Mouse (Mus musculus): Measurements from ENCODE around the gene Camk1d. TPM values are rescaled to one million over a fixed set of nuclear protein-coding genes. Genes with fewer than 3 reads are reported as not detected.

The Camk1d gene
- total RNA-seq, 2 experiments from 2014 or later = 118 to 141 TPM

- no peak for DNase-seq (ENCODE audit: low spot score in 2 of 2)
Measured at GRCm38 (mm10) chr2:5712255-5712654, 2.1 kb downstream of the Camk1d start.

DNA sequence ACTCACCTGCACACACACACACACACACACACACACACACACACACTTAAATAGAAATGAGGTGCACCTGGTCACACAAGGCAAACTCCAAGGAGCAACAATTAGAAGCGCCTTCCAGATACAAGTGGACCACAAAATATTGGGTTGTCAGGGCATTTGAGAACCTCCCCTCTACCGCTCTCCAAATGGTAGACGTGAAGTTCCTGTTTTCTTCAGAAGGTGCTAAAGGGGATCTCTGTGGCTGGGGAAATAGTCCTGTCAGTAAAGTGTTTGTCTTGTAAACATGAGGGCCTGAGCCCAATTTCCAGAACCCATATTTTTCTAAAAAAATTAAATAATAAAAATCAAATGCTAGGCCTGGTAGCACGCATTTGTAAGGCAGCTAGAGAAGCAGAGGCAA is 4.4 kb downstream of the Camk1d start:
- DNase-seq (ENCODE audit: low spot score in 2 of 2) = no peak

DNA sequence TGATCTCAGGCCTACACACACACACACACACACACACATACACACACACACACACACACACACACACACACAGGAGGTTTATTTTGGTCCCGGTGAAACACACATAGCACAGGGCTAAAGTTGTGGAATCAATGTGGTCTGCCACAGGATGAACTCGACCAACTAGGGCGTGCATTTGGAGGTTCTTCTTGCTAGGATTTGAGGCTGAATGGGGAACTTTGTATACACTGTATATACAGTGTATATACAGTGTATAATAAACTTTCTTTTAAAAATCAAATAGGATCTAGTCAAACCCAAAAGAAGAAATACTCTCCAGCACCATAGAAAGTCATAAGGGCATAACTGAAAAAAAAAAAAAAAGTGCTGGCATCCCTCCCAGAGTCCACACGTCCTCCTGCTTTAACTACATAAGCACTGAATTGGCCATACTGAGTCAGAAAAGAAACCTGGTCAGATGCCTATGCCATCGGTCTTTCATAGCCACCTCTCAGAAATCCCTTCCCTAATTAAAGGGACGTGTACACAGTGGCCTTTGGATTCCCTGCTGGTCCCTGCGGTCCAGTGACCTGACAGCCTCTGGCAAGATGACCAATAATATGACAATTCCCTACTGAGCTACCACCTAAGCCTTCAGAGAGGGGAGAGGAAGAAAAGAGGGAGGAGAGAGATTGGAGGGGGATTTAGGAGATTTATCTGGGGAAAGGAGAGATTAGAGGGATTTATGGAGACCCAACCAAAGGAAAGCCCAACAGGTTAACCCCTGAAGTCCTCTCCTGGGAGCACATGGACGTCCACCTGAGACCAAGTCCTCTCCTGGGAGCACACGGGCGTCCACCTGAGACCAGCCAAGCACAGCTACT is 6.2 kb downstream of the Camk1d start:
- no peak for DNase-seq (ENCODE audit: low spot score in 2 of 2)

GRCm38 (mm10) chr2:5706618-5707017 is 7.7 kb downstream of the Camk1d start:
- DNase-seq (ENCODE audit: low spot score in 2 of 2) = no peak

- no peak for DNase-seq (ENCODE audit: low spot score in 2 of 2)
Measured at GRCm38 (mm10) chr2:5702370-5702769, 11.9 kb downstream of the Camk1d start.

DNA sequence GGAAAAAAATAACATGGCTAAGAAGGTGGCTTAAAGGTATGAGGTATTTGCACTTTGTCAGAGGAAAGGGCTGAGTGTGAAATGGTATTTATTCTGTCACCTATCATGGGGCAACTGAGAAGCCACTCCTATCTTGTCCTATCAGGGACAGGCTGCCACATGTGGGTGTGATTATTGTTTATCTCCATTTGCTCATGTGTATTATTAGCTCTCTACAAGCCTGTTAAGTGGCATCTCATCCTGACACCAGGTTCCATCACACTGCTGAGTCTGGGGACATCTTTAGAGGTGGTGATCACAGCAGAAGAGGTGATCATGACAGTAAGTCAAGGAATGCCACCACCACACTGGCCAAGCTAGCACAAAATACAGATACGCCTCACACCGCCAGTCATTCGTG is 13.4 kb downstream of the Camk1d start:
- DNase-seq (ENCODE audit: low spot score in 2 of 2) = no peak

DNA sequence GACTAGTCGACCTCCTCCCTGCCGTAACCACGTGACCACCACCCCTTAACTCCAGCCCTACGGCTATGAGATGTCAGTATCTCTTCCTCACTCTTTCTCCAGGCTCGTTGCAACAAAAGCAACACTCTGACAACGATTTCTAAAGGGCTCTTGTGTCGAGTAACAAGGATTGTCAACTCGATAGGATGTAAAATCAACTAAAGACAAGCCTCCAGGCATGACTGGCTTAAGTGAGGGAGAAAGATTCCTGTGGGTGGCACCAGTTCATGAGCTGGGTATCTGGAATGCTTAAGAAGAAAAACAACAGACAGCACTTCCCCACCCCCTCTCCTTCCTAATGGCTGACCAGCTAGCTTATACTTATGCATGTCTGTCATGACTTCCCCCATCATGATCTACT is 15.9 kb downstream of the Camk1d start:
- DNase-seq (ENCODE audit: low spot score in 2 of 2) = no peak

- DNase-seq (ENCODE audit: low spot score in 2 of 2) = no peak
Measured at GRCm38 (mm10) chr2:5694094-5694493, 20.2 kb downstream of the Camk1d start.

- DNase-seq (ENCODE audit: low spot score in 2 of 2) = no peak
Measured at GRCm38 (mm10) chr2:5691729-5692128, 22.6 kb downstream of the Camk1d start.

DNA sequence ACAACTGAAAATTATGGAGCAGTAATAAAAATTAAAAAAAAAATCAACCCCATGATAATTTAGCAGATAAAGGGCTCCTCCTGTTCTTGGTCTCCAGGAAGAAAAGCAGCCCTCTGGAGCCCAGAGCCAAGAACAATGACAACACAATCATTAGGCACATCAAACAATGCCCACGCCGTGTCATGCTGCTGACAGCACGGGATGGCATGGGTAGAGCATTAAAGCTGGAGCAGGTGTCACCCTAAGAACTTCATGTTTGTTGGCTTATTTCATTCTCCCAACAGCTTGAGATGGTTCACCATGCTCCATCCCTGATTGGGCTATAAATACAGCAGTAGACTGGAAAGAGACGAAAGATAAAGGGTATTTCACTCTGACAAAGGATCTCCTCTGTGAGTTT is 30.9 kb downstream of the Camk1d start:
- no peak for DNase-seq (ENCODE audit: low spot score in 2 of 2)

- no peak for DNase-seq (ENCODE audit: low spot score in 2 of 2)
Measured at GRCm38 (mm10) chr2:5681909-5682308, 32.4 kb downstream of the Camk1d start.

DNA sequence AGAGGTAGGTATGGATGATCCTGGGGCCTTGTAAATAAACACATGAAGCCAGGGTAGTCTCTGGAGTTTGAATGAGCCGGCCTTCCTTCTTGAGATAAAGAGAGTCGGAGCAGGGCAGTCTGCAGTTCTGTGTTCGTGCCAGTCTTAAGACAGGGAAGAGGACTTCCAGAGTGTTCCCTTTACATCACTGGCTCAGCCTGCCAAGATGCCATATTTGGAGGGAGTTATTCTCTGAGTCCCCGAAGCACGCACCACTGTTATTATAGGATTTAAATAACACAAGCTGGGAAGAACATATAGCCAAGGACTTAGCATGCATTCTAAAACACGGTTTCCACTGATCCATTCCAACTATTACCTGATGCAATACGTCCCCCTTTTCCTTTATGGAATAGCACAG is 33.0 kb downstream of the Camk1d start:
- DNase-seq (ENCODE audit: low spot score in 2 of 2) = peak in 1 of 2 experiments; percentile 16

DNA sequence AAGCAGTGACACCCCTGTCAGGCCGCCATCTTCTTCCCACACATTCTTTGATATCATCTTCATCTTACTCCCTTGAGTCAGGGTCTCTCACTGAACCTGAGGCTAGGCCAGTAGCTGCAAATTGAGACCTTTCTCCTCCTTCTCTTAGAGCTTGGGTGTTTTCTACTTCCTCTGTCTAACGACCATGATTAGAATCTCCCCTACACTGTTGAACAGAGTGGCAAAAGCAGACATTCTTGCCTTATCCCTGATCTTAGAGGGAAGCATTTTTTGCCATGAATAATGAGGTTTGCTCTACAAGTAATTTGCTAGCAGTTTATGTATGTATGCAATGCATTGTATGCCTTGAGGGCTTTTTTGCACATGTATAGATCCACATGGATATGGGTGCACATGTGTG is 35.3 kb downstream of the Camk1d start:
- no peak for DNase-seq (ENCODE audit: low spot score in 2 of 2)

DNA sequence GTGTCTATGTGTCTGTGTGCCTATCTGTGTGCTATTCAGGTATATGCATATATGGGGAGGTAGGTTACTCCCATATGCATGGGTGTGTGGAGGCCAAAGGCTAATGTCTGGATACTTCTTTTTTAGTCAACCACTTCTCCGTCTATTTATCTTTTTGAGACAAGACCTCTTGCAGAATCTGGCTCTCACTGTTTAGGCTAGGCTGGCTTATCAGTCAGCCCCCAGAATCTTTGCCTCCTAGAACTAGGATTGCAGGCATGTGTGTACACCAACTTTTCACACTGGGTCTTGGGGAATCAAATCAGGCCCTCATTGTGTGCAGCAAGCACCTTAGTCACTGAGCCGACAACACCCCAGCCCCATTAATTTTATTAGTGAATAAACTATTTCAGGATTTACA is 36.8 kb downstream of the Camk1d start:
- DNase-seq (ENCODE audit: low spot score in 2 of 2) = no peak

GRCm38 (mm10) chr2:5676786-5677185 is 37.5 kb downstream of the Camk1d start:
- DNase-seq (ENCODE audit: low spot score in 2 of 2) = no peak

DNA sequence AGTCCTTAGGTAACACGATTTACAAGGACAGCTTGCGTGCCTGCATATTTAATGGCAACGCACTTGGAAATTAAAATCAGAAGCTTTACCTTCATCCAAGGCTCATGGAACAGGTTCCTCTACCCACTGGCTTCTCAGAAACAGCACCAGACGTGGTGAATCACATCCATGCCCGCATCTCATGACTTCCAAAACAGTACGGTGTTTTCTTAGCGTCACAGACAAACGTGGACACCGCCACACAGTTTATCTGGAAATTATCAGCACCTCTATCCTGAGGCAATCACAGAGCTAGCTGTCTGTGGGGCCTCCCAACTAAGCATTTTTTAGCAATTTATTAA is 38.2 kb downstream of the Camk1d start:
- DNase-seq (ENCODE audit: low spot score in 2 of 2) = peak in 1 of 2 experiments; percentile 42

DNA sequence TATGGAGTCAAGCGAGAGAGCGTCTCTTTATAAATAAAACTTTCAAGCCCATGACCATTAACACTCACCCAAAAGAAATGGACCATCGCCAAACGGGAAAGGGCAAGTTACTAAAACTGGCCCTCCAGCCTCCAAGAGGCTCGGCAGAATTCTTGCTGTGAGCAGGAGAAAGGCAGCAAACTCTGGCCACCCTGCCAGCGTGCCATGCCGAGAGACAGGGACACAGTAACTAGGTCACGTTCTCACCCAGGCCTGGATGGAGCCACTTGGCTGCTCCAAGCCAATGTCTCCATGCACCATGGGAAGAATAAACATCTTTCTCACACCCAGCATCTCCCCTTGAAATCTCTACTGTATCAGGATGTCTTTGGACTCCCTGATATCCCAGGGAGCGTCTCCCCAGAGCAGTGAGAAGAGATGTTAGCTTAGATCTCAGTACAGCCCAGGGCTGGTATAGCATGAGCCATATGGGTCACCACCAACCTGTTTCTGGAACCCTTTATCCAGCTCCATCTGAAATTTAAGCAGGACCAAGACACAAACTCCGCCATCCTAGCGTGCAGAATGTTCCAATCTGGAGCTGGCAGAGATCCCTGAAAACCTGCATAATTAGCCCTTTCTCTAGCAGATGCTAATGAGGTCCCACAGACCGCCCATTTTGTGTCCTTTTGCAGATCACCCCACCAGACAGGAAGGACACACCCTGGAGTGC is 38.7 kb downstream of the Camk1d start:
- DNase-seq (ENCODE audit: low spot score in 2 of 2) = peak; percentile 72 to 75

DNA sequence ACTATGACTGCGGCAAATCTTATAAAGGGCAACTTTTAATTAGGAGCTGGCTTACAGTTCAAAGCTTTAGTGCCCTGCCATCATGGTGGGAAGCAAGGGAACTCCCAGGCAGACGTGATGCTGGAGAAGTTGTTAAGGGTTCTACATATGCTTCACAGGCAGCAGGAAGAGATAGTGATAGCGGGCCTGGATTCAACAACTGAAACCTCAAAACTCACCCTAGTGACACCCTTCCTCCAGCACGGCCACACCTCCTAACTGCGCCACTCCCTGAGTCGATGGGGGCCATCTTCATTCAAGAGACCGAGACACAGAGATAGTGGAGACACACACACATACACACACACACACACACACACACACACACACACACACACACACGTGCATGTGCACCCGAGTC is 39.8 kb downstream of the Camk1d start:
- DNase-seq (ENCODE audit: low spot score in 2 of 2) = no peak

GRCm38 (mm10) chr2:5673816-5674215 is 40.5 kb downstream of the Camk1d start:
- no peak for DNase-seq (ENCODE audit: low spot score in 2 of 2)

DNA sequence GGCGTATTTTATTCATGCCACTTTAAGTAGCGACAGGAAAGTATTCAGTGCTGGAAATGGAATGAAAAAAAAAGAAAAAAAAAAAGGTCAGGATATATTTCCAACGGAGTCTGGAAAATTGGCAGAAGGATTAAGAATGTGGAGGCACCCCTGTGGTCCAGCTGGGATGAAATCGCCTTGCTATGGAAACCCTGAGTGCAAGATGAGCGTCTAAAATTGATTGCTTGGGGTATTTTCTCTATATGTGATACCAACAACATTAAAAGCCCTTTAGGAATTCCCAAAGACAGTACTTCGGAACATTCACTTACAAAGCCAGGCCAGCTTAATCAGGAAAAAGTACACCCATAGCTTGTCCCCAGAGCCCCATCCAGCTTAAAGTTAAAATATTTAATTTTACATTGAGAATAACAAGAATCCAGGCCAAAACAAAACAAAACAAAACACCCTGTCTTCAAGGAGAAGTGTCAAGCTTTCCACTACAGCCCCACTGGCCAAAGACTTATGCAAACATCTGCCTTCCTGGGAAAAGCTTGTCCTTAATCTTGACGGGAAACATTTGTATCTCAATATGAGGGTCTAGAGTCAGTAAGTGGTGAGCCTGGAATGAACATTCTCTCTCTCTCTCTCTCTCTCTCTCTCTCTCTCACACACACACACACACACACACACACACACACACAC is 41.3 kb downstream of the Camk1d start:
- no peak for DNase-seq (ENCODE audit: low spot score in 2 of 2)

GRCm38 (mm10) chr2:5670146-5670545 is 44.2 kb downstream of the Camk1d start:
- no peak for DNase-seq (ENCODE audit: low spot score in 2 of 2)

DNA sequence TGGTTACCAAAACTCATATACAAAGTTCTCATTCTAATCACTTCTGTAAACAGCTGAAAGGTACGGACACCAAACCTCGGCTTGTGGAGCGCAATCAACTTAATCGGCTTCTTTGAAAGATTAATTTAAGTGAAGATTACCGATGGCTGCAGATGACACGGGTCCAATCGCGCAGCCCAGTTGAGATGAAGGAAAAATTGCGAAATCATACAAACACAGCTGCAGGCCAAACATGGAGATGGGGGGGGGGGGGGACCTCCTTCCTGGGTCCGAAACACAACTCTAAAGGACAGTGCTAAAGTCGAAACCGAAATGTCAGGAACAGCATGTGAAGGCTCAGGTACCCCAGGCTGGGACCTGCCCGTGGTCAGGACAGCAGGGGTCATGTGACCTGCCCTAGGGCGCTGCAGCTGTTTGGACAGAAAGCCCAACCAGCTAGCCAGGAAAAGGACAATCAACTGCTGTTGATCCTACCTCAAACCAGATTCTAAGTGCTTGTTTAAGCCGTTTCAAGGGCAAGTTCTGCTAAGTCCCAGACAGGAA is 44.7 kb downstream of the Camk1d start:
- no peak for DNase-seq (ENCODE audit: low spot score in 2 of 2)
